Mouse (Mus musculus) B cell, adult (primary cell): ENCODE results near the gene Hectd3. TPM values are rescaled to one million over a fixed set of nuclear protein-coding genes. Genes with fewer than 3 reads are reported as not detected.

ENCODE experiments used
- total RNA-seq: library from RNA; stranded (reverse); gene quantifications from 4 replicates; pipeline ENCODE4 v1.2.4, GENCODE M21; 2023; ENCODE audit not compliant: inconsistent age

The Hectd3 gene
- 39.1 to 52.3 TPM (median 45.1 TPM) in 4 replicates for total RNA-seq

DNA sequence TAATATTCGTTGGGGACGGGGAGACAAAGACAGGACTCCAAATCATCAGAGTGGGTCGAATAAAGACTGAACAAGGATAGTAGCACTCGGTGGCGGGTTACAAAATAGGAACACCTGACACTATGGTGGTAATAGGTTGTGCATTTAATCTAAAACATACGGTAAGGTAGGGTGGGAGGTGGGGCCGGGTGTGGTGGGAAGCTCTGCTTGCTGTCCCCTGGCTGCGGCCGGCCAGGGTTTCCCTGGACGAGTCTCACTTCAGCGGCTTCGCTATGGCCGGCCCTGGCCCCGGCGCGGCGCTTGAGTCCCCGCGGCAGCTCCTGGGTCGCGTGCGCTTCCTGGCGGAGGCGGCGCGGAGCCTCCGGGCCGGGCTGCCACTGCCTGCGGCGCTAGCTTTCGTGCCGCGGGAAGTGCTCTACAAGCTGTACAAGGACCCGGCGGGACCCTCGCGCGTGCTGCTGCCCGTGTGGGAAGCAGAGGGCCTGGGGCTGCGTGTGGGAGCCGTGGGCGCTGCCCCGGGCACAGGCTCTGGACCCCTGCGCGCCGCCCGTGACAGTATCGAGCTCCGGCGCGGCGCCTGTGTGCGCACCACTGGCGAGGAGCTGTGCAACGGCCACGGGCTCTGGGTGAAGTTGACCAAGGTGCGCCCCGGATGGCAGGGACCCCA lies at the start of gene Hectd3:
Gene Hectd3 (plus strand): TSS at position 187 of the 667 bp plus-strand sequence.

DNA sequence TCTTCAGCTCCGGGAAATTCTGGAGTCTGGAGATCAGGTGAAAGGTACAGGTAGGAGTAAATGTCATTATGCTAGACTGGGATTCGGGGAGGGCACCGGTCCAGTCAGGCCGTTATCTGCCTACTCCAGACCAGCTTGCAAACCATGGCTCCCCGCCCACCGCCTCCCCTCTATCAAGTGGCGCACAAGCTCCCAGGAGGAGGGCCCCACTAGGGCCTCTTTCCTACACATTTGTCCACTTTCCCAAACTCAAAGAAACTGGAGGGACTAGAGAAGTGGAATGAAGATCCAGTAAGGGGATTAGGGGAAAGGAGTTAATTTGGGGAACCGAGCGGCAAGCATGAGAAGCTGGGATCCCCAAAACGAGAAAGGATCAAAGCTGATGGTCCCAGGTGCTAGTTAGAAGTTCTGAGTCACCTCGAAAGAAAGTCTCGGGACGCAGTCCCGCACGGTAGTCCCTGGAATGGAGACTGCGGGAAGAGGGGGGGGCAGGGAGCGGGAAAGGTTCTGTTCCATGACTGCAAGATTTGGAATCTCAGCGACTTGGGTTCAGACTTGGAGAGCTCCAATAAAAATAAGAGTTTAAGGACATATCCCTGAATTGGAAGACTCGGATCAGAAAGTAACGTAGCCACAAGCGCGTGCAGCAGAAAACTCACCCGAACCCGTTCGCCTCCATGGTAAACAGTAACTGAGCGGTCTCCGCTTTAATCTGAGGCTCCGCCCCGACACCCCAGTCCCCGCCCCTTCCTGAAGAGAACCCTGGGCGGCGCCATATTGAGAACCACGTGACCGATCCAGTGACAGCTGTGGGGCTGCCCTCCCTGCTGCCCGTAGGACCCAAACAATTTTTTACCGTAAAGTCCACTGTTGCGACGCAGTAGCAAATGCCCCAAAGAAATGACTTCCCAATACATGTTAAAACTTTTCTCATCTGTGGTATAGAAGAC lies 1.2 kb upstream of the Hectd3 start, which contains the start of gene Urod:
Gene Urod (minus strand): TSS at position 742 of the 950 bp plus-strand sequence.

DNA sequence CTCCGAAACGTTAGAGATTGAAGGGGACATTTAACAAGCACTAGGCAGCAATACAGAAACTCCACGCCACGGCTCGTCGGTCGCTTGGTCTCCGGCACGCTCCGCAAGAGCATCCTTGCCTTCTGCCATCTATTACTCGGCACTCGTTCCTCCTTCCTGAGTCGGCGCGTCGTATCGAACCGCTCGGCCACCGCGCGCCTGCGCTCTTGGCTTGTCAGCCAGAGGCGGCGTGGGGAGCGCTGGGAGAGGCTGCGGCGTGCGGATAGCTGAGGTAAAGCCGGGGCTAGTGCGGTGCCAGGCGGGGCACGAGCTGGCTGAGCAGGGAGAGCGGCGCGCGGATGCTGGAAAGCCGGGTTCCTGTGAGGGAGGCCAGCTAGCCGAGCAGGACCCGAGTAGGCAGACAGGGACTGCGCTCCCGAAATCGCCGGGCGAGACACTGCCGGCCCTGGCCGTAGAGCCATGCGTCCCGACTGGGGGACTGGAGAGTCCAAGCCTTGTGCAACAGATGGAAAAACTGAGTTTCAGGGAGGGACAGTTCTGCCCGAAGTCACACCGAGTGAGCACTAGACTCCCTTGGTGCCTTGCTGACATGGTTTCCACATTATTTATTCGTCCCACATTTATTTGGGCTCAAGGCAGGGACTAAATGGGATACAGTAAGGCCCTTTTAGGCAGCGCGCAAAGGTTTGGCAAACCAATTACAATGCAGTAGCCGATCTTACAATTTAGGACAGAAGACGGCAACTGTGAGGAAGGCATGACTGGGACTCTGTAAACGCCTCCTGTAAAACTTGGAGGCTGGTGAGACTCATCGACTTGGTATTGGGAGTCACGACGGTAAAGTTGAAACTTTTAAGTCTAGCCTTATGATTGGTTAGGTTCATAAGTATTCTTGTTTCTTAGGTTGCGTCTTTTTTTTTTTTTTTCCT lies 24.4 kb downstream of the Hectd3 start, which contains the start of gene Eif2b3:
Gene Eif2b3 (plus strand): TSS at position 197 of the 929 bp plus-strand sequence.

Other genes with a start within 250 kb of the Hectd3 start
- gene Toe1, start 187.7 kb upstream of the Hectd3 start, total RNA-seq, result 43.0 to 50.2 TPM (median 44.8 TPM) in 4 replicates
- 13.3 to 30.0 TPM (median 20.1 TPM) in 4 replicates for gene Mutyh, start 187.6 kb upstream of the Hectd3 start, total RNA-seq
- gene Hpdl, start 173.6 kb upstream of the Hectd3 start, total RNA-seq, result not detected in 4 replicates
- gene Zswim5, start 117.9 kb upstream of the Hectd3 start, total RNA-seq, result not detected in 4 replicates
- 41.8 to 57.5 TPM (median 55.2 TPM) in 4 replicates for gene Urod, start 904 bp upstream of the Hectd3 start, total RNA-seq
- 26.1 to 30.6 TPM (median 29.1 TPM) in 4 replicates for gene Eif2b3, start 24.1 kb downstream of the Hectd3 start, total RNA-seq
- 1.0 TPM in 1 of 4 replicates, not detected in the others for gene Ptch2, start 100.8 kb downstream of the Hectd3 start, total RNA-seq
- gene Btbd19, start 130.4 kb downstream of the Hectd3 start, total RNA-seq, result 19.5 to 25.2 TPM (median 22.8 TPM) in 4 replicates
- 0.78 TPM in 1 of 4 replicates, not detected in the others for gene Tctex1d4, start 131.5 kb downstream of the Hectd3 start, total RNA-seq
- gene Plk3, start 138.6 kb downstream of the Hectd3 start, total RNA-seq, result 21.9 to 26.2 TPM (median 25.3 TPM) in 4 replicates
- 2,066 to 2,171 TPM (median 2,129 TPM) in 4 replicates for gene Rps8, start 160.9 kb downstream of the Hectd3 start, total RNA-seq
- gene Kif2c, start 187.3 kb downstream of the Hectd3 start, total RNA-seq, result 1.2 to 1.9 TPM (median 1.3 TPM) in 4 replicates